Mouse (Mus musculus) bone marrow, adult 2 months (tissue): Measurements from ENCODE around the gene Tert.

Experiments
- CTCF ChIP-seq: fragments of 200-500 bp; IDR thresholded peaks from 2 replicates; pipeline ENCODE4 v1.5.1; 2011; ENCODE audit warnings: low read length, control low read depth; ENCODE audit not compliant: control insufficient read depth, insufficient read depth
- POLR2A ChIP-seq: fragments of 200-500 bp; IDR thresholded peaks from 2 replicates; pipeline ENCODE4 v1.6.1; 2011; ENCODE audit warnings: low read depth, mild to moderate bottlenecking, control low read depth, low read length, borderline replicate concordance; ENCODE audit not compliant: control insufficient read depth

GRCm38 (mm10) chr13:73620637-73621036 is 6.1 kb upstream of the Tert start:
- TF ChIP-seq CTCF, result peak; percentile 30
- TF ChIP-seq POLR2A, result no peak
